Mouse (Mus musculus) ES-E14 (cell line): ENCODE results near the gene Nup107.

Experiments
- CHD2 ChIP-seq: IDR thresholded peaks from 2 replicates; pipeline ENCODE4 v1.6.1; 2014; ENCODE audit warnings: mild to moderate bottlenecking, low read depth, low read length, inconsistent platforms
- HCFC1 ChIP-seq: IDR thresholded peaks from 2 replicates; pipeline ENCODE4 v1.6.1; 2012; ENCODE audit warnings: low read length, inconsistent platforms, borderline replicate concordance; ENCODE audit not compliant: insufficient read depth
- MAFK ChIP-seq: IDR thresholded peaks from 2 replicates; pipeline ENCODE4 v1.6.1; 2014; ENCODE audit warnings: mild to moderate bottlenecking, low read depth, low read length, inconsistent platforms; ENCODE audit not compliant: insufficient read depth
- ZC3H11A ChIP-seq: IDR thresholded peaks from 2 replicates; pipeline ENCODE4 v1.6.1; 2012; ENCODE audit warnings: low read depth, mild to moderate bottlenecking, inconsistent platforms, low read length, borderline replicate concordance
- ZNF384 ChIP-seq: IDR thresholded peaks from 2 replicates; pipeline ENCODE4 v1.6.1; 2012; ENCODE audit warnings: low read depth, low read length, inconsistent platforms

DNA sequence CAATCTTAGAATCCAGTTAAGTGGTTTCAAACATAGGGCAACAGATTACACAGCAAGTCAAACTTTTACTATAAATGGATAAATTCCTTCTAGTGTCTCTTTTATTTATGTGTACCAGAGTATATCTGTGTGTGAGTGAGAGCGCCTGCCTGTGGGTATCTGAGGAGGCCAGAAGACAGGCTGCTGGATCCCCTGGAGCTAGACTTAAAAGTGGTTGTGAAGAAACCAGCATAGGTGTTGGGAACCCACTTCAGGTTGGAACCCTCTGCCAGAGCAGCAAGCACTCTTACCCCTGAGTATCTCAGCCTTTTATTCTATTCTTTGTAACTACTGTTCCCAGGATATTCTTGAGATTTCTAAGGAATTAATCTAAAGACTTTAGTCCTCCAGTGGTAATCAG is 49.3 kb upstream of the Nup107 start:
- no peak for TF ChIP-seq ZNF384
- no peak for TF ChIP-seq MAFK
- TF ChIP-seq ZC3H11A: no peak
- no peak for TF ChIP-seq HCFC1
- TF ChIP-seq CHD2: no peak
